Mouse (Mus musculus) cerebellum, postnatal 25 days (tissue): ENCODE measurements around the gene Eif5a.
A peak's percentile ranks its signal among the peaks of the same experiment; 100 is the strongest.
"Not testable (repeated sequence)": the region's sequence is repeated elsewhere in the genome, so short reads cannot be mapped to it uniquely, and the experiment has no call there.

Experiments used
- DNase-seq, 2 experiments: peaks; one replicate each; pipeline ENCODE4 v3.0.0; 2021; ENCODE audit warnings: mixed read lengths in 2 of 2

Eif5a gene

DNA sequence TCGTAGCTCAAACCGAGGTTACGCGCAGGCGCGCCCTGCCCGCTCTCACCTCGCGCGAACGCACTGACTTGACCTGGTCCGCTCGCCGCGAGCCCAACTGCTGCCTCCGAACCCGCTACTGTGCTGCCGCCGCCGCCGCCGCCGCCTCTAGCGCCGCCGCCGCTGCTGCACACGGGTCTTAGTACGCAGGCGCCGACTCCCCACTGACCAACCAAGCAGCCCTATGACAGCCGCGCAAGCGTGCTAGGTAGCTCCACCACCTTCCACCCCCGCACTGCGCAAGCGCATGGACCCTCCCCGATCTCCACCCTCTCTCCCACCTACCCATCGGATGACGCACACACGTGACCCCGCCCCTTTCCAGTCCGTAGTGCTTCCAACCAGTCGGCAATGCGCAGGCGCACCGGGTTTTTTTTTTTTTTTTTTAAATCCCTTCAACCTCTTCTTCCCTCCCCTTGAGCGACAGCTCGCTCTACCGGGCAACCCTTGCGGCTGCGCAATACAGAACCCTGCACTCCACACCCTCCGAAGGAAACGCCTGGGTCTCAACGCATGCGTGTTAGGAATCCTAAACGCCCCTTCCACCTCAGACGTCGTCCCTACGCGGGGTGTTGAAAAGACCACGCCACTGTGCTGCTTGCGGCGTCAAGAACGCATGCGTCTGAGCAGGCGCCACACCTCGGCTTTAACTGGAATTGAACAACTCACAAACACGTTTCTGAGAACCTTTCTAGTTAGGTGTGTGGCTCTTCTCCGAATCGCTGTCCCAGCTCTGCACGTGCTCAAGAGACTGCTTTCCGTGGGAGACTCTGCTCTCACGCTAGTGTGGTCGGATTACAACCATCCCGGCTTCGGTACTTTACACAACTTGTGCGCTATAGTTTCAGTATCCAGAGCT is at the start of gene Eif5a:
Gene Eif5a, minus strand, starts transcription at position 845 of the 898 bp plus-strand sequence.
- peak; percentile 100 for DNase-seq

DNA sequence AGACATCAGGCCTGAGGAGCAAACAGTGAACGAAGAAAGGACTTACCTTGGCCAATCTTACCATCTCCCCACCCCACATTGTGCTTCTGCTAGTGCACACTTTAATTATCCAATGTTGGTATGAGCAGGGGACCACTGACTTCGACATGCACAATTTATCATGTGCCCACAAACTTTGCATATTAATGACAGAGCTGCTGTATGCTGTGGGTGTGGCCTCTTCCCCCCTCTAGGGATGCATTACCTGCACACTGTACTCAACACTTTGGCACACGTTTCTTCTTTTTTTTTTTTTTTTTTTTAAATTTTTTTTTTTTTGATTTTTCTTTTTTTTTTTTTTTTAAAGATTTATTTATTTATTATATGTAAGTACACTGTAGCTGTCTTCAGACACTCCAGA is 49.0 kb upstream of the Eif5a start:
- no peak for DNase-seq

DNA sequence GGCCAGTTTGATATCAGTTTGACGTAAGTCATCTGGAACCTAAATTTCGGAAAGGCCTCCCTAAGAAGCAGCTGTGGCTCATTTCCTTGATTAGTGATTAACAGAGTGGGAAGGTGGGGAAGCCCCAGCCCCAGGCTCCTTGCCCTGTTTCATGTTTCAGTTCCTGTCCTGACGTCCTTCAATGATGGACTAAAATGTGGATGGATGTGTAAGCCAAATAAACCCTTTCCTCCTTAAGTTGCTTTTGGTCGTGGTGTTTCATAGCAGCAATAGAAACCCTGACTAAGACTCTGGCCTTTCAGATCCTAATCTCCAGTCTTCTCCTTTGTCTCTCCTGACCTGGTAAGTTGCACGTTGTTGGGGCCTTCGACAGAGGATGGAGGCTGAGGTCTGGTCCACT is 48.5 kb upstream of the Eif5a start:
- no peak for DNase-seq

DNA sequence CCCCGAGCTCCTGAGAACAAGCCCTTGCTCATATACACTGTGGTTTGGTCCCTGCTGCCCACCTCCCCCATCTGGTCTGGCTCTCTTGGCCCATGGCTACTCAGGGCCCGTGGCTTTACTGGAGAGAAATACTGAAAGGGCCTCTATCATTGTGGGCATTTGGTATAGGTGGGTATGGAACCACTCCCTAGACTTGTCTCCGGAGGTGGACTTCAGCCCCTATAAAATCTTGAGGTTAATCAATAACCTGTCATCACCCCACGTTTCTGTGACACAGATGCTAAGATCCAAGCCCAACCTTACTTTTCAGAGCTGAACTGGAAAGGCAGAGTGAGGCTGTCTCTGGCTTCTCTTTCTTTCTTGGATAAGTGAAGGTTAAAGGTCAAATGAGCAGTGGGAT is 47.0 kb upstream of the Eif5a start:
- no peak for DNase-seq

DNA sequence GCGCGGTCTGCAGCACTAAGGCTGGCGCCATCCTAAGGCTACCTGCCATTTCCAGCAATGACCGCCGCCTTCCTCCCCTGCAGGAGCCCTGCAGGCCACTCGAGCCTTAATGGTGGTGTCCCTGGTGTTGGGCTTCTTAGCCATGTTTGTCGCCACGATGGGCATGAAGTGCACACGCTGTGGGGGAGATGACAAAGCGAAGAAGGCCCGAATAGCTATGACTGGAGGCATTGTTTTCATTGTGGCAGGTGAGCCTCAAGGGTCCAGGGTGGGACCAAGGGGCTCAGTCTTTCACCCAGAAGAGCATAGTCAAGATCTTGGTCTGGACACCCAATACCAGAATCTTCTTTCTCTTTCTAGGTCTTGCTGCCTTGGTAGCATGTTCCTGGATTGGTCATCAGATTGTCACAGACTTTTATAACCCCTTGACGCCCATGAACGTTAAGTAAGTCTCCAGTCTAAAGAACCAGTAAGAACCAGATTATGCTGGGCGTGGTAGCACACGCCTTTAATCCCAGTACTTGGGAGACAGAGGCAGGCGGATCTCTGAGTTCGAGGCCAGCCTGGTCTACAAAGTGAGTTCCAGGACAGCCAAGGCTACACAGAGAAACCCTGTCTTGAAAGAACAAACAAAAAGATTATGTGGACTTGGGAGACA is 45.2 kb upstream of the Eif5a start:
- DNase-seq = no peak

DNA sequence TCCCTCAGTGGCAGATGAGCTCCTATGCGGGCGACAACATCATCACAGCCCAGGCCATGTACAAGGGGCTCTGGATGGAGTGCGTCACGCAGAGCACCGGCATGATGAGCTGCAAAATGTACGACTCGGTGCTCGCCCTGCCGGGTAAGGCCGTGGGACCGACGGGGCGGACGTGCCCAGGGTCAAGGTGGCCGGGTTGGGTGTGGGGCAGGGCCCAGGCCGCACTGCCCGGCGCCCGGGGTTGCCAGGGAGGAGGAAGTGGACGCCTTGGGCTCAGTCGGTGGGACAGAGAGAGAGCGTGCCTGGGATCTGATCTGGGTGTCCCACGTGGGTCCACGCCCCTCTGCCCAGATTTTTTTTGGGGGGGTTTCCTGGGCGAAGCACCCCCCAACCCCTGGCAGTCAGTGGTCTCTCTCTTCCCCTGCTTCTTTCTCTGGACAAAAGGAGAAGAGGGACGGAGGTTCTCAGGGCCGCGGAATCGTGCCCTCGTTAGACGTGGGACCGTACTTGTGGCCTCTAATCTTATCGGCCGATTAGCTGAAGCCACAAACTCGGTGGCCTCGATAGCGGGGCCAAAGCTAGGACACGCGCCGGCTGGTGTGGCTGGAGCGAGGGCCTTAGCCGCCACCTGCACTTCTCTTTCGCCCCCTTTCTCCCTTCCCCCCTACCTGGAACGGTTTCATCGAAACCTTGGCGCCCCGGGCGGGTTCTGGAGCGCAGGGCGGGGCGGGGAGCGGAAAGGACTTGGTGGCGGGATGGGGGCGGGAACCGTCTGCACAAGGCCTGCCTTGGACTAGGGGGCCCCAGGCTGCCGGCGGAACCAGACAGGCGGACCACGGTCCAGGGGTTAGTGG is 44.5 kb upstream of the Eif5a start:
- DNase-seq = peak in 1 of 2 experiments; percentile 36

DNA sequence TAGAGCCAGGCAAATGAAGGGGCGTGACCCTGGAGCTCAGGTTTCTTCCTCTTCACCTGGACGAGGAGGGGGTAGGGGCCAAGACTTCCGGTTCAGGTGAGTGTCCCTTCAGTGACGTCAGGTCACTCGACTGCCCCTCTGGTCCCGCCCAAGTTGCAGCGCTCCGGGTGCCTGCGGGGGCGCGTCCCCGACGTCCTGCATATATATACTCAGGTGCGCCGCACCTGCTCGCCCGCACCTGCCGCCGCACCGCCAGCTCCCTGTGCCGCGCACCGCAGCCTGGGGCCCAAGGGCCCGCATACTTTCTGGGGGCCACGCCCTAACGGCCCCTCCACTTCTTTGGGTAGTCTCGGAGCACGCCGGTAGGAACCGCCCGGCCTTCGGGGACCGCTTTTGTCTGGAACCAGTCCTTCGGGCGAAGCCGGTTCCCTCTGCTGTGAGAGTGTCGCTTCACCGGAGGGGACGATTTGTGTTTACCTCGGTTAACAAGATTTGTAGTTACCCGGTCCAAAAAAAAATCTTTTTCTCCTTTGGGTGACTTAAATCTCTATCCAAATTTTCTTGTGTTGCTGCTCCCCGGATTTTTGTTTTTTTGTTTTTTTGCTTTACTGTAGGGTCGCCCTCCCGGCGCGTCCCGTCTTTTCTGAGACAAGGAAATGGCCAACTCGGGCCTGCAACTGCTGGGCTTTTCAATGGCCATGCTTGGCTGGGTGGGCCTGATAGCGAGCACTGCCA is 43.7 kb upstream of the Eif5a start:
- no peak for DNase-seq

DNA sequence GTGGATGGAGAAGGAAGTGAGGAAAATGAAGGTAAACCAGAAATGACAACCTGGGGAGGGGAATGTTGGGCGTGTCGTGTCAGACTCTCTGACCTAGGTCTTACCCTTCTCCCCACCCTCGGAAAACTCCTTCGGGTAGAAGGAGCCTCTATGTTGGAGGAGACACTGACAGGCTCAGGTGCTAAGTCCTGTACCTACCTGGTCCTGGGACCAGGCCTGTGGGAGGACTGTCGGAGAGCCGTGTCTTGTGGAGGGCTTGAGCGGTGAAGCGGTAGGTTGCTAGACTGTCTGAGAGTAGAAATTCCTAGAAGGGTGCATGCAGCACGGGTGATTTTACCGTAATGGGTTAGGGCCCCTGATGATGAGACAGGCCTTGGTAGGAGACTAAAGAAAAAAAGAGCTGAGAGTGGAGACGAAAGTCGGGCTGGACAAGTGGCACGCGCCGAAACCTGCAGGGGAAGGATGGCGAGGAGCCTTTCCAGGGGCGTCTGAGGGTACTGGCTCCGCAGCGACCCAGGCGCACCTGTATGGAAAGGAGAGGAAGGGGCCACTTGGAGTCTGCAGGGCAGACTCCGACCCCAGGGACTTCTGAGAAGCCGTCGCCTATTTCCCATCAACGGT is 43.0 kb upstream of the Eif5a start, which contains the start of gene Cldn7:
Gene Cldn7, plus strand, starts transcription at position 130 of the 621 bp plus-strand sequence.
- no peak for DNase-seq

DNA sequence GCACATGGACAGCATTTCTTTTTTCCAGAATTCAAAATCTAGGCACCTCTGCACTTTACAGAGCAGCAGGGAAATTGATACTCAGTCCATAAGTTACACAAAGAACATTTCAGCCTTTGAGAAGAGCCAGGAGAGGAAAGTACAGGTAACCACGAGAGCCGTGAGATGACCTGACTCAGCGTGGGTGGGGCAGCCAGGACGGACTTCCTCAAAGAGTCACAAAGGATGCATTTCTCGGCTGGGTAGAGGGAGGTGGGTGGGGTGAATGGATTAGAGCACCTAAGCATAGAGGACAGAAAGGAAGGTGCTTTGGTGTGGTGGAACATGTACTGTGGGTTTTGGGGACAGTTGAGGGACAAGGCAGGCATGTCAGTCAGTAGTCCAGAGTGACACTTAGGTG is 40.1 kb upstream of the Eif5a start:
- DNase-seq = no peak

DNA sequence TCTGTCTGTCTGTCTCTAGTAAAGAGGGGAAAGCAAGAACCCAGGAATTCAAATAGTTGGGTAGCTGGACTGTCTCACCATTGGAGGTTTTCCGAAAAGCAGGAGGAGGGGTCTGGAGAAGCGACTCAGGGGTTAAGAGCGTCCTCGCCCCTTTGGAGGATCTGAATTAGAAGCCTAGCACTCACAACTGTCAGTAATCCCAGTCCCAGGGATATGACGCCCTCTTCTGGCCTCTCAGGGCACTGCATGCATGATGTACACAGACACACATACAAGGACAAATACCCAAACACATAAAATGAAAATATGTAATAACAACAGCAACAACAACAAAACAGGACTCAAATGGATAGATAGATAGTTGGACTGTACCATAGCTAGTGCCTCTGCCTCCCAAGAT is 38.9 kb upstream of the Eif5a start:
- no peak for DNase-seq

DNA sequence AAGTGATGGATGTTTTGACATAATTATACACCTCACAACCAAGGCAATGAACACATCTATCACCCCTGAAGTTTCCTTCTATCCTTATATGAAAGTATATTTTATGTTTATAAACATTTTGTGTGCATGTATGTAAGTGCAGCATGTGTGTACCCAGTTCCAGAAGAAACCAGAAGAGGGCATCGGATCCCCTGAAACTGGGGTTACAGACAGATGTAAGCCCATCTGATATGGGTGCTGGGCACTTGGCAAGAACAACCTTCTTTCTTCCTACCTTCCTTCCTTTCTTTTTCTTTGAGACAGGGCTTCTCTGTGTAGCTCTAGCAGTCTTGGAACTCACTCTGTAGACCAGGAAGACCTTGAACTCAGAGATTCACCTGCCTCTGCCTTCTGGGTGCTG is 34.5 kb upstream of the Eif5a start:
- DNase-seq = no peak

DNA sequence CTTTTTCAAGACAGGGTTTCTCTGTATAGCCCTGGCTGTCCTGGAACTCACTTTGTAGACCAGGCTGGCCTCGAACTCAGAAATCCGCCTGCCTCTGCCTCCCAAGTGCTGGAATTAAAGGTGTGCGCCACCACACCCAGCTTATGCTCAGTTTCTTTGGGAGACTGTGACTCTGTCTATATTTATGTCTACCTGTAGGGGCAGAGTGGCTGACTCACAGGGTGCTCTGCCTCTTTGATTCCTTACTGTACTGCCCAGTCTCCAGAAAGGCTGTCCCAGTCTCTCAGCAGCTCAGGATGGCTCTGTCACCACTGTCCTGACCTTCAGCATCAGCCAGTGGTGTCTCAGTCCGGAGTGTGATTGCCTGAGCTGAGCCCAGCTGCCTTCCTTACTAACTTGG is 33.9 kb upstream of the Eif5a start:
- not testable (repeated sequence) for DNase-seq

DNA sequence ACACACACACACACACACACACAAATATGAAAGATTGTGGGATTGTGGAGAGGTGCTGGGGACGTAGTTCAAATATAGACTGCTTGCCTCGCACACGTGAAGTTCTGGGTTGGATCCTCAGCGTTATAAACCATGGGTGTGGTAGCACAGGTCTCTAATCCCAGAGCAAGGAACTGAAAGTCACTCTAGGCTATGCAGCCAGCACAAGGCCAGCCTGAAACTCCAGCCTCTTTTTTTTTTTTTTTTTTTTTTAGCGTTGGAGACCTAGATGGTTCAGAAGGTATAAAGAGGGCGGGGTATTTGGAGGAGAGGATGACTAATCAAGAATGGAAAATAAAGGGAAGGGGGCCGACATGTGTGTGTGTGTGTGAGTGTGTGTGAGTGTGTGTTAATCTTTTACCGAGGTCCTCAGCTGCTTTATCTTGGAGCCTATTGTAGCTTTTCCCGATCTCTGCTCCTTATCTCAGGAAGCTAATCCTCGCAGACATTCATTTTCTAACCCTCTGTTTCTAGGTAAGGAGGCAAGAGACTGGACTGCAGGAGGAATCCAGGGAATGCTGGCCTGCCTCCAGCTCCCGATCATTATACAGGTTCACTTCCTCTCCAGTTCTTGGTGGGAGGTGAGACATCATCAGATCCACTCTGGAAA is 31.6 kb upstream of the Eif5a start:
- DNase-seq = no peak

DNA sequence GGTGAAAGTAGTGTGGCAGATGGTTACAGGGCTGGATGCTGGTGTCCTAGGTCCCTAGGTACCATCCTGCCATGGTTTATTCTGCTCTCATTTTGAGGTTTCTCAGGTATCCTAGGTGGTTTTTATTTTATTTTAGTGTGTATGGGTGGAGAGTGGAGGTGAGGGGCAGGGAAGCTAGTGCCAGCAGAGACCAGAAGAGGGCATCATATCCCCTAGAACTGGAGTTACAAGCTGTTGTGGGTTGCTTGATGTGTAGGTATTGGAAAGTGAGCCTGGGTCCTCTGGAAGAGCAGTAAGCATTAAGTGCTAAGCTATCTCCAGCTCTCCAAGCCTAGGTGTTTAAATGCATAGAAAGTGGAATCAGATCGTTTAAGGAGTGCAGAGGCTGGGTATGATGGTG is 30.5 kb upstream of the Eif5a start:
- DNase-seq = no peak

DNA sequence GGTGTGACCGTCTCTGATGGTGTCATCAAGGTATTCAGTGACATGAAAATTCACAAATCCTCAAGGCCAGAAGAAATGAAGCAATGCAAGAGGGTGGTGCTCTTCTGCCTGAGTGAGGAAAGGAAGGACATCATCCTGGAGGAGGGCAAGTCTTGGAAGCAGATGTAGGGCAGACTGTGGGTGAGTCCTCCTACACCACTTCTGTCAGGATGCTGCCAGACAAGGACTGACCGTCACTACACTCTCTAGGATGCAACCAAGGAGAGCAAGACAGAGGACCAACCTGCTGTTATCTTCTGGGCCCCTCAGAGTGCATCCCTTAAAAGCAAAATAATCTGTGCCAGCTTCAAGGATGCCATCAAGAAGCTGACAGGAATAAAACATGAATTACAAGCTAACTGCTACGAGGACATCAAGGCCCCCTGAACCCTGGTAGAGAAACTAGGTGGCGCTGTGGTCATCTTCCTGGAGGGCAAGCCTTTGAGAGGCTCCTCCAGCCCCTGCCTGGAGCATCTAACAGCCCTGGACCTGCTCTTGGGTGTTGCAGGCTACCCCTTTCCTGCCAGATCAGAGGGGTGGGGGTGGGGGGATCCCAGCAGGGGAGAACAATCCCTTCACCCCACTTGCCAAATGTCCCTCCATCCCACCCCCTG is 29.2 kb upstream of the Eif5a start:
- no peak for DNase-seq

DNA sequence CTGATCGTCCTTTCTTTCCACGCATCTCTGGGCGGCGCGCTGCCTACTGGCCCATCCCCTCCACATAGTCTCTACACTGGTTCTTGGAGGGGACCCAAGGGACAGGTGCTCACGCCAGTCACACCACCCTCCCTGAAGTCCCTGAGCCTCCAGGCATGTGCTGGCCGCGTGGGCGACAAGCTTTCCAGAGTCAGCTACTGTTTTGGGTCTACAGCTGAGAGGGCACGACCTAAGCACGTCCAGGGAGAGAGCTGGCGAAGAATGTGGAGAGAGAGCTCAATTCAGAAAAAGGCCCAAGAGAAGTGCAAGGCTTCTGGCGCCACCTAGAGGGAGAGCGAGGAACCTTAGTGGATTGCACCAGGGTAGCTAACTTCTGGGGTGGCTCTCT is 27.0 kb upstream of the Eif5a start:
- peak; percentile 84 to 89 for DNase-seq

DNA sequence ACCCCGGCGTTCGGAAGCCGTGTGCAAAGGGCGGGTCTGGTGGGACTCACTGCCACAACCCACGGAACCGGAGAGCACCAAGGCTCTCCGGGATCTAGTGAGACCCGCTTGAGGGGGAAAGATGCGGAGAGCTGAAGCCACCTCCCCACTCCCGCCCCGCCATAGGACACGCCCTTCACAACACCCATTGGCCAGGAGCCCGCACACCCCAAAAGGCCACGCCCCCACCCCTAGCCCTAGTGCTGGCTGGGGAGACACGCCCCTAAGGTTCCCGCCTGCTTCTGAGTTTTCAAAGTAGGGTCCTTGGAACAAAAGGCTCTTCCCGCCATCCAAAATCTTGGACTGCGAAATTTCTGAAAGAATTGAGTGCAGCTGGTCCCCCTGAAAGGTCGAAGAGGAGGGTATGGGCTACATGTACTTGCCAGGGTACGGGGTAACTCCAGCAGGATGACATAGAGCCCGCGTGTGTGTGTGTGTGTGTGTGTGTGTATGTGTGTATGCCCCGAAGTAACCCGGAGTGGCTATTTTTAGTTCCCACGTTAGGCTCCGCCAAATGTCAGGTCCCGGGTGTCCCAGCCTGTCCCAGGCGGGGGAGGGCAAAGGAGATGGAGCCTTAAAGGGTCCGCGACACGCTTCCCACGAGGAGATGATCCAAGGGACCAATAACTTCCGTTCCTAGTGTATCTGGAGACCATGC is 26.5 kb upstream of the Eif5a start, which contains the start of gene Slc2a4:
Gene Slc2a4, minus strand, starts transcription at position 123 of the 697 bp plus-strand sequence.
- DNase-seq = peak; percentile 60 to 80

DNA sequence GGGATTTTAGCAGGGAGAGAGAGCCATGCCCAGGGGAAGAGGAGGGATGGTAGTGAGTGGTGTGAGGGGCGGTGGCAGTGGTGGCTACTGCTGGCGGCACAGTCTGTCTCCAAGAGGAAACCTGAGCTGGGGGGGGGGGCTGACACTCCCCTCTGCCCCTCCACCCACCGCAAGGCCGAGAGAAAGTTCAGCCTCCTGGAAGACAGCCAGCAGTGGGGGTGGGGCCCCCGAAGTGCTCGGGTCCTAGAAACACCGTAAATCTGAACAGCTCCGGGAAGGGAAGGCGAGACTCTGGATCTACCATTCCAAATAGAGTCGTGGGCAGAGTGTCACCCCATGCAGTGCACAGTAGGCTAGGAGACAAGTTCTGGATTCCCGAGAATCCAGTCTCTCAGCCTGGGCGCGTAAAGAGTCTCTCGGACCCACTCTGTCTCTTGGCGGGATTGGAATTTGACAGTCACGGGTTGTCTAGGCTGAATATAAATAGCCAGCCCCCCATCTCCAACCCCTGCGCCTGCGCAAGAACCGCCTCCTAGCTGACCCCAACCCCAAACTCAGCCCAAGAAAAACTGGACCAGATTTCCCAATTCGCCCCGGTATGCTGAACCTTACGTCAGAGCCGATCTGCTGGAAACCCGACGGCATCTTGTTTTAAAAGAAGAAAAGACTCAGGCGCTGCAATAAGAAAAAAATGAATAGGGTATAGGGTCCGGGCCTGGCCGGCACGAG is 25.7 kb upstream of the Eif5a start:
- peak in 1 of 2 experiments; percentile 31 for DNase-seq
